Mouse (Mus musculus): ENCODE results near the gene Ranbp3.

GRCm38 (mm10) chr17:56708692-56709091 lies 35.6 kb downstream of the Ranbp3 start:
- TF ChIP-seq CTCF (IDR thresholded peaks at IDR 0.05; ENCODE audit: low read depth) = no peak
- TF ChIP-seq EP300 (IDR thresholded peaks at IDR 0.05; ENCODE audit: low read depth) = no peak

All from liver, embryonic 14.5 days (tissue).